Mouse (Mus musculus) erythroid progenitor cell, adult 5-6 weeks (primary cell): Measurements from ENCODE around the gene Rpgrip1l. TPM values are rescaled to one million over a fixed set of nuclear protein-coding genes. Genes with fewer than 3 reads are reported as not detected.

Experiments used
- ATAC-seq: replicated peaks from 2 replicates; pipeline ENCODE4 v1.8.0; 2016; ENCODE audit warnings: moderate number of reproducible peaks, mild to moderate bottlenecking, moderate TSS enrichment, inconsistent platforms; ENCODE audit not compliant: poor library complexity, low FRiP score, severe bottlenecking
- total RNA-seq, 2 experiments: library from RNA; stranded (forward) in 1 of 2; stranded (reverse) in 1 of 2; fragments of 150-400 nt in 1 of 2; fragments of 186-747, 209-891 nt in 1 of 2; gene quantifications; 2 replicates each; pipeline versions ENCODE4 v1.2.3 to v1.2.4; 2015 to 2017; ENCODE audit warnings: low replicate concordance in 2 of 2

The Rpgrip1l gene
- total RNA-seq (2015; ENCODE audit: low replicate concordance) (10.1 and 47.2 TPM in 2 replicates), total RNA-seq (2017; ENCODE audit: low replicate concordance) (11.4 and 11.6 TPM in 2 replicates)

- ATAC-seq: peak; percentile 93
Measured at GRCm38 (mm10) chr8:91312835-91313832, at the start of gene Rpgrip1l, which contains the start of gene Fto. Gene Rpgrip1l (minus strand): TSS chr8:91313262. Gene Fto (plus strand): TSS chr8:91313525.

GRCm38 (mm10) chr8:91360644-91361357 lies 47.7 kb upstream of the Rpgrip1l start:
- ATAC-seq: no peak

GRCm38 (mm10) chr8:91359511-91359910 lies 46.4 kb upstream of the Rpgrip1l start:
- ATAC-seq: no peak

GRCm38 (mm10) chr8:91358016-91358415 lies 45.0 kb upstream of the Rpgrip1l start:
- ATAC-seq: no peak

- no peak for ATAC-seq
Measured at GRCm38 (mm10) chr8:91357493-91358014, 44.5 kb upstream of the Rpgrip1l start.

- no peak for ATAC-seq
Measured at GRCm38 (mm10) chr8:91355956-91356699, 43.1 kb upstream of the Rpgrip1l start.

- no peak for ATAC-seq
Measured at GRCm38 (mm10) chr8:91355301-91355905, 42.3 kb upstream of the Rpgrip1l start.

- no peak for ATAC-seq
Measured at GRCm38 (mm10) chr8:91353907-91354306, 40.8 kb upstream of the Rpgrip1l start.

GRCm38 (mm10) chr8:91353062-91353461 lies 40.0 kb upstream of the Rpgrip1l start:
- peak; percentile 97 for ATAC-seq

- no peak; the same call in 1 of the 2 replicates for ATAC-seq
Measured at GRCm38 (mm10) chr8:91352598-91352997, 39.5 kb upstream of the Rpgrip1l start.

GRCm38 (mm10) chr8:91350628-91351027 lies 37.6 kb upstream of the Rpgrip1l start:
- ATAC-seq: no peak

GRCm38 (mm10) chr8:91349816-91350215 lies 36.8 kb upstream of the Rpgrip1l start:
- ATAC-seq: no peak

GRCm38 (mm10) chr8:91347595-91347994 lies 34.5 kb upstream of the Rpgrip1l start:
- ATAC-seq: no peak

- ATAC-seq: no peak
Measured at GRCm38 (mm10) chr8:91347146-91347545, 34.1 kb upstream of the Rpgrip1l start.

- ATAC-seq: no peak
Measured at GRCm38 (mm10) chr8:91344659-91345058, 31.6 kb upstream of the Rpgrip1l start.

- ATAC-seq: no peak
Measured at GRCm38 (mm10) chr8:91342798-91343197, 29.7 kb upstream of the Rpgrip1l start.

GRCm38 (mm10) chr8:91342196-91342595 lies 29.1 kb upstream of the Rpgrip1l start:
- no peak for ATAC-seq

- ATAC-seq: no peak
Measured at GRCm38 (mm10) chr8:91340746-91341145, 27.7 kb upstream of the Rpgrip1l start.

GRCm38 (mm10) chr8:91339651-91340050 lies 26.6 kb upstream of the Rpgrip1l start:
- no peak for ATAC-seq
